Mouse (Mus musculus): ENCODE measurements around the gene Ripor1.

DNA sequence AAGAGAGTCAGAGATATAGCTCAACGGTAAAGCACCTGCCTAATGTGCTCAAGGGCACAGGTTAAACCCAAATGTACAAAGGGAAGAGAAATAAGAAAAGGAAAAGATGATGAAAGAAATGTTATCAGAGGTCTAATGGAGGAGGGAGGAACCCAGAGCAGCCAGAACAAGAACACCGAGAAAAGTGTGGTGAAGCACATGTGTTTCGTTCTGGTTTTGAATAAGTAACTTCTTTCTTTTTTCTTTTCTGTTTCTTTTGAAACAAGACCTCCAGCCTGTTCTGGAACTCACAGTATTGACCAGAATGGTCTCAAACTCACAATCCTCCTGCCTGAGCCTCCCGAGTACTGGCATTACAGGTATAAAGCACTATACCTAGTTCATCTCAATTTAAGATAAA is 24.3 kb downstream of the Ripor1 start:
- no peak for TF ChIP-seq CTCF (IDR thresholded peaks at IDR 0.05; ENCODE audit: insufficient read depth, low read depth, low read length)
- no peak for TF ChIP-seq POLR2A (IDR thresholded peaks at IDR 0.05; ENCODE audit: insufficient read depth, low read depth, low read length)
